Mouse (Mus musculus) kidney, postnatal 14 days (tissue): ENCODE results near the gene Nup62.

Experiments used
- DNase-seq: peaks from one replicate; pipeline ENCODE4 v3.0.0; 2022; ENCODE audit warnings: mixed read lengths

Nup62 gene

DNA sequence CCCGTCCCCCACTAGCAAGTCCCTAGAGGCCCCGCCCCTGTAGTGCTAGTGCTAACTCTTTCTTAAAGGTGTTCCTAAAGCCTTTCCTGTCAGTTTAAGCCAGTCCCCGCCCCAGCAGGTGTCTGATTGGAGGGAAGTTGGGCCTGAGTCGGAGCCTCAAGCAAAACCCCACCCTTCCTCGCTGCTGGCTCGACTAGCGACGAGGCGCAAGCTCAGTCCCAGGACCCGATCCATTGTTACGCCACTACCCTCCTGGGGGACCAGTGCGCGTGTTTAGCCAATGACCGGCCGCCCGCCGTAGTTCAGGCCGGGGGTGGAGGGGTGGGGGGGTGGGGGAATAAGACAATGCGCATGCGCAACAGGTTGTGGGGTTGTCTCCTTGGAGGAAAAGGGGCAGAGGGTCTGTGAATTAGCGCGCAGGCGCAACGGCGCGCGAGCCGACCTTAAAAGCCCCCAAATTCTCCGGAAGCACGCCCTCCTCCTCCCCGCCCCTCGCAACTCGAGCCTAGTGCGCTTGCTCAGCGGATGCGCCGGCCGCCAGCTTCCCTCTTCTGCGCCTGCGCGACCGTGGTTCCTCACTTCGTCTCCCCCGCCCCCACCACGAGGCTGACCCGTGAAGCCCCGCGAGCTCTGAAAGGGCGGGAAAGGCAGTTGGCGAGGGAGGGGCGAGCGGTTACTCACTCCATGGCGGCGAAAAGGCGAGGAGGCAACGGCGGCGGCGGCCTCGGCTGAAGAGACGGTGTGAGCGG lies at the start of gene Nup62, which contains the start of gene Il4i1:
Gene Nup62 (plus strand): TSS at position 368 of the 749 bp plus-strand sequence.
Gene Il4i1 (plus strand): TSS at position 667 of the 749 bp plus-strand sequence.
- DNase-seq = peak; percentile 100

GRCm38 (mm10) chr7:44768129-44768528 lies 47.8 kb upstream of the Nup62 start:
- DNase-seq = no peak

- DNase-seq = peak; percentile 83
Observed at GRCm38 (mm10) chr7:44770046-44770578, 45.8 kb upstream of the Nup62 start.

DNA sequence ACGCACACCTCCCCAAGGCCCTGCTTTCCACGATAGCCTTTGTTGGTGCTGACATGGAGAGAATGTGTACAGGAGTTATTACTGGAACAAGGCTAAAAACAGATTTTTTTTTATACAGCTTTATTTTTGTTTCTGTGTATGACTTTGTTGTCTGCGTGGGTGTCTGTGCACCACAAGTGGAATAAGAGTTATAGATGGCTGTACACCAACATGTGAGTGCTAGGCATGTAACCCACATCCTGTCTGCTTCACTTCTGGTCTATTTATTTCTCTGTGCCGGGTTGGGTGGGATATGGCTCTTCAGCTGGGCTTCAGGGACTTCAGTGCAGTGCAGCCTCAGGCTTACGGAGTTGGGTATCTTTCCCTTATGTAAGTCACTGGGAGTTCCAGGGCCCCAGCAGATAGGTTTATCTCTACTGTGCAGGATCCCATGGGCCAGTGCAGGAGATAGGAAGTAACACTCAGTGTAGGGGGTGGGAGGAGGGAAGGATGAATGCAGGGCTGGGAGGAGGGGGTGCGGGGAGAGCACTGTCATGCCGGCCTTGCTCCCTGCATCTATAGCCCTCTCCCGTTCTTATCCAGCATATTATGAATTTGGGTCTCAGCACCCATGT lies 43.2 kb upstream of the Nup62 start:
- no peak for DNase-seq

GRCm38 (mm10) chr7:44776849-44777498 lies 38.9 kb upstream of the Nup62 start:
- no peak for DNase-seq

DNA sequence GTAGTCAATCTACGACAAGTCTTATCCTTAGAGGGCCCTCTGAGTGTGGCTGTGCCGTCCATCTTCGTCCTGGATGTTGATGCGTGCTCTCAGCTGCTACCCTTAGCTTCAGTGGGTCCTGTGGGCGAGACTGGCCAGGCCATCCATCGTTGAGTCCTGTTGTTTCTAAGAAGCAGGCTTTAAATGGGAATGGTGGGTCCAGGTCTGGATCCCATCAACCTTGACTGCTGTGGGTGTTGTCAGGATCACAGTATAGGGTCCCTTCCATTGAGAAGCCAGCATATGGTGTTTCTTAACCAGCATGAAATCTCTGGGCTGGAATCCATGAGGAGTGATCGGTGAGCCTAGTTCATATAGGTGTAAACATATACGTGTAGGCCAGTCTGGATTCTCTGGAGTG lies 35.8 kb upstream of the Nup62 start:
- no peak for DNase-seq

- DNase-seq = no peak
Observed at GRCm38 (mm10) chr7:44789531-44789930, 26.4 kb upstream of the Nup62 start.

GRCm38 (mm10) chr7:44790066-44790465 lies 25.8 kb upstream of the Nup62 start:
- no peak for DNase-seq

DNA sequence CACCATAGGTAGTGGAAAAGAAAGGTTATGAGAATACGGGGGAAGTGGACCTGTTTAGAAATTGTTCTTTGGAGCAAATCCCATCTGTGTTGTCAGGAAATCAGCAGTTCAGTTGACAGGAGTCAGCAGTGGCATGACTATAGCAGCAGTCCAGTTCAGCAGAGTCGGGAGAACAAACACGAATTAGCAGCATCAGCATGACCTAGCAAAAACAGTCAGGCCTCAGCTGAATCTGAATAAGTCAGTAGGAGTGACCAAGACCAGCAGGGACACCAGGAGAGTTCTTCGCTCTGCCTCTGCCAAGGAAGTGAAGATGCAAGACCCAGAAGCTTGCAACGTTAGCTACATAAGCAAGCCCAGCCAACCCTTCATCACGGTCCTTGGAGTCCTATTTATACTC lies 23.1 kb upstream of the Nup62 start:
- DNase-seq = no peak

GRCm38 (mm10) chr7:44808927-44809326 lies 7.0 kb upstream of the Nup62 start:
- DNase-seq = no peak

DNA sequence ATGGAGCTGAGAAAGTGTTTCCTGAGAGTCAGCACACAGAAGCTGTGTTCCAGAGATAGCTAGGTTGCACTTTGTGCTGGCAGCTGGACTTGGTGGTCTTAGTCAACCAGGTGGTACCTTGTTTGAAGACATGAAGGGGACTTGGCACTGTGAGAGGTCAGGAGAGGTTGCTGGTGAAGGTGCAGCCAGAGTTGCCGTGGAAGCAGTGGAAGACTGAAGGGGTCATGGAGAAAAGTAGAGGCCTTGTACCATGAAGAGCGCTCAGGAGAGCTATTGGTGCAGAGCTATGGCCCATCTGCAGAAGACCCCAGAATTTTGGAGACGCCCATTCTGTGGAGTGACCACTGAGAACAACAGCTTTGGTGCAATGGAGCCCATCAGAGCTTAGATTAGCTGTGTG lies 6.4 kb upstream of the Nup62 start:
- no peak for DNase-seq

GRCm38 (mm10) chr7:44810365-44810764 lies 5.5 kb upstream of the Nup62 start:
- DNase-seq = no peak

GRCm38 (mm10) chr7:44810819-44811557 lies 4.9 kb upstream of the Nup62 start:
- no peak for DNase-seq

- no peak for DNase-seq
Observed at GRCm38 (mm10) chr7:44812651-44813325, 3.1 kb upstream of the Nup62 start.

DNA sequence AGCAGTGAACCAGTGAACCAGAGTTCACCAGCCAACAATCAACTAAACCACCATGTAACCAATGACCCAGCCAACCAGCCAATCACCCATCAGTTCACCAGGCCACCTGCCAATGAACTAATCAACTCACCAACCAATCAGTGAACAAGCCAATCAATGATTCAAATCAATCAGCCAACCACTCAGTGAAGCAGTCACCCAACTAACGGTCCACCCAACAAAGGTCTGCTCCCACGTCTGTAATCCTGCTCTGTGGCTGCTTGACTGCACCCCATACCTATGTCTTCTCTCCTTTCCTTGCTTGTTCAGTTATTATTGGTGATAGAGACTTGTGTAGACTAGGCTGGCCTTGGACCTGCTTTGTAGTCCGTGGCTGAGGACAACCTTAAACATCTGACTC lies 1.9 kb upstream of the Nup62 start:
- no peak for DNase-seq

- DNase-seq = no peak
Observed at GRCm38 (mm10) chr7:44814423-44814822, 1.5 kb upstream of the Nup62 start.

GRCm38 (mm10) chr7:44814952-44815553 lies 835 bp upstream of the Nup62 start:
- DNase-seq = no peak

DNA sequence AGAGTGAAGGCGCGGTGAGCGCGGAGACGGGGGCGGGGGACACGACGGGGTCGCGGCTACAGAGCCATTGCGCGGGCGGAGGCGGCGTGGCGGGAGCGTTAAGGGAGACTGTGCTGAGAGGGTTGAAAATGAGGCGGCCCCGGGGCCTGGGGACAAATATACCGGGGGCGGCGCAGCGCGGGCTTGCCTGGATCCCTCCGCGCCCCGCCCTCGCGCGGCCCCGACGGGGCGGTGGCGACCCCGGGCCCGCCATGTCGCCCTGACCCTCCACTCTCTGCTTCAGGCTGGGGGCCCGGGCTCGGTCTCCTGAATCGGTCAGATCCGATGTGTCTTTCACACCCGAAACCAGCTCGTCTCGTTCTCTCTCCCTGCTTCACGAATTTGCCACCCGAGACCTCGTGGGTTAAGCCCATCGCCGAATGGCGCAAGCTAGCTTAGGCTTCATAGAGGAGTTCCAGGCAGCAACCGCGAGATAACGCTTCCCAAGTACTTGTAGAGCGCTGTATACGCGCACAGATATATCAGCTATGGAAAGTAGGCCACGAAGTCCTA lies 658 bp downstream of the Nup62 start, which contains the start of gene Atf5:
Gene Atf5 (minus strand): TSS at position 189 of the 552 bp plus-strand sequence.
- DNase-seq = peak; percentile 76

DNA sequence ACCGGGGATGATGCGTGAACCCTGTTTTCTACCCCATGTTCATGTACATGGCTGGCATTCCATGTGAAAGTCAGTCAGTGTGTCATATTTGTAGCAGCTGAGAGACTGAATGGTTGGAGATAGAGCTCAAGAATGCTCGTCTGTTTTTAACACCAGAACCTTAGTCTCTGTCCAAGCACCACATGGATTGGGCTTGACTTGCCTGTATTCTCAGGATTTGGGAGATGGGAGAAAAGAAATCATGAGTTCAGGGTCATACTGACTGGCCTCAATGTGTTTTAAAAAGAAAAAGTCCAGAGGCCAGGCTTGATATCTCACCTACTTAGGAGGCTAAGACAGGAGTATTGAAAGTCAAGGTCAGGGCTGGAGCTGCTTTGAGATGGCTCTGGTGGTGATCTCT lies 1.6 kb downstream of the Nup62 start:
- no peak for DNase-seq

DNA sequence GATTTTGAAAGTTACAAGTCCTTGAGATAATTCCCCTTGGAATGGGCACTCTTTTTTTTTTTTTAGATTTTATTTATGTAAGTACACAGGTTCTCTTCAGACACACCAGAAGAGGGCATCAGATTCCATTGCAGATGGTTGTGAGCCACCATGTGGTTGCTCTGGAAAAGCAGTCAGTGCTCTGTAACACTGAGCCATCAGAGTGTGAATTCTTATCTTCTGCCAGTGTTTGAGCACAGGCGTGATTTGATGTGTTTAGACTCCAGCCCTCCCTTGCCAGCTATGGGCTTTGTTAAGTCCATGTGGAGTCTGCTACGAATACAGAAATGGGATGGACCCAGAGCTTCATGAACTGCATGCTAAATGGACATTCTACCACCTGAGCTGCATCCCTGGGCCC lies 2.3 kb downstream of the Nup62 start:
- DNase-seq = no peak

- no peak for DNase-seq
Observed at GRCm38 (mm10) chr7:44818751-44819235, 2.9 kb downstream of the Nup62 start.
